Mouse (Mus musculus) ES-E14 (cell line): Measurements from ENCODE around the gene Plekha4. TPM values are rescaled to one million over a fixed set of nuclear protein-coding genes. Genes with fewer than 3 reads are reported as not detected.

Experiments used
- DNase-seq: peaks from one replicate; pipeline ENCODE4 v3.0.0-alpha.2; 2013; ENCODE audit warnings: low read depth, low spot score
- H3K27ac ChIP-seq: 2 replicates; pipeline ENCODE4 v1.5.1; 2012; ENCODE audit warnings: low read depth, mild to moderate bottlenecking, low read length, moderate library complexity, mixed read lengths; ENCODE audit not compliant: poor library complexity, insufficient read depth, severe bottlenecking
- H3K36me3 ChIP-seq: 2 replicates; pipeline ENCODE4 v1.6.1; 2012; ENCODE audit warnings: mild to moderate bottlenecking, low read length, moderate library complexity, mixed read lengths; ENCODE audit not compliant: control insufficient read depth, poor library complexity, insufficient read depth, severe bottlenecking
- H3K4me1 ChIP-seq, 2 experiments: fragments of 150-350 bp in 1 of 2; sonication (generic) in 1 of 2; 2 replicates each; pipeline ENCODE4 v1.6.1; 2012; ENCODE audit warnings: low read length in 2 of 2, mild to moderate bottlenecking in 1 of 2, mixed read lengths in 1 of 2; ENCODE audit not compliant: control insufficient read depth in 2 of 2, insufficient read depth in 2 of 2, poor library complexity in 1 of 2
- H3K4me3 ChIP-seq, 2 experiments: fragments of 150-350 bp in 1 of 2; sonication (generic) in 1 of 2; 2 replicates each; pipeline ENCODE4 v1.5.1; 2012; ENCODE audit warnings: low read length in 2 of 2, low read depth in 1 of 2, mild to moderate bottlenecking in 1 of 2, mixed read lengths in 1 of 2; ENCODE audit not compliant: insufficient read depth in 1 of 2, poor library complexity in 1 of 2, severe bottlenecking in 1 of 2
- H3K9ac ChIP-seq: 2 replicates; pipeline ENCODE4 v1.6.1; 2012; ENCODE audit warnings: low read depth, mild to moderate bottlenecking, low read length, mixed read lengths; ENCODE audit not compliant: poor library complexity, insufficient read depth, severe bottlenecking
- H3K9me3 ChIP-seq: fragments of 150-350 bp; sonication (generic); 2 replicates; pipeline ENCODE4 v1.6.1; 2012; ENCODE audit warnings: low read depth, mild to moderate bottlenecking, low read length; ENCODE audit not compliant: control insufficient read depth, insufficient read depth
- CHD2 ChIP-seq: IDR thresholded peaks from 2 replicates; pipeline ENCODE4 v1.6.1; 2014; ENCODE audit warnings: mild to moderate bottlenecking, low read depth, low read length, inconsistent platforms
- HCFC1 ChIP-seq: IDR thresholded peaks from 2 replicates; pipeline ENCODE4 v1.6.1; 2012; ENCODE audit warnings: low read length, inconsistent platforms, borderline replicate concordance; ENCODE audit not compliant: insufficient read depth
- MAFK ChIP-seq: IDR thresholded peaks from 2 replicates; pipeline ENCODE4 v1.6.1; 2014; ENCODE audit warnings: mild to moderate bottlenecking, low read depth, low read length, inconsistent platforms; ENCODE audit not compliant: insufficient read depth
- ZC3H11A ChIP-seq: IDR thresholded peaks from 2 replicates; pipeline ENCODE4 v1.6.1; 2012; ENCODE audit warnings: low read depth, mild to moderate bottlenecking, inconsistent platforms, low read length, borderline replicate concordance
- ZNF384 ChIP-seq: IDR thresholded peaks from 2 replicates; pipeline ENCODE4 v1.6.1; 2012; ENCODE audit warnings: low read depth, low read length, inconsistent platforms
- in situ Hi-C, 2 experiments: fragments of 600-800 bp; cut with MboI; formaldehyde crosslinking; loops; one replicate each; pipeline ENCODE4 v1.15.1; 2025; ENCODE audit warnings: low sequenced_read_pairs in 2 of 2, inconsistent platforms in 1 of 2; ENCODE audit not compliant: unreplicated experiment in 2 of 2
- total RNA-seq: library from RNA; depleted of rRNA; stranded (reverse); fragments of 300-350 nt; gene quantifications from 2 replicates; pipeline ENCODE4 v1.2.3, GENCODE M21; 2012

The Plekha4 gene
- total RNA-seq, 1 experiment: 17.8 TPM

GRCm38 (mm10) chr7:45538163-45539041 lies 12.3 kb downstream of the Plekha4 start:
- in situ Hi-C loops: no loop called here
- H3K27ac ChIP-seq: no peak overlapping the region

GRCm38 (mm10) chr7:45539095-45539494 lies 13.0 kb downstream of the Plekha4 start:
- no peak overlapping the region for H3K4me3 ChIP-seq
- H3K9me3 ChIP-seq: no peaks in the 10 kb centered on the region
- TF ChIP-seq HCFC1 (no peak), MAFK (no peak), ZNF384 (no peak), CHD2 (no peak), ZC3H11A (no peak)
- H3K9ac ChIP-seq: no peak overlapping the region
- in situ Hi-C loops: no loop called here
- no peak overlapping the region for H3K27ac ChIP-seq
- peaks cover 2 to 8% of the 10 kb centered on the region in 2 experiments; a peak in 2 of 4 replicates for H3K4me1 ChIP-seq
- H3K36me3 ChIP-seq: no peaks in the 10 kb centered on the region
- DNase-seq: no peak

More at GRCm38 (mm10) chr7:45538163-45539041, 12.3 kb downstream of the Plekha4 start:
- Histone ChIP-seq H3K4me1 (peaks cover 2 to 8% of the 10 kb centered on the region in 2 experiments; a peak in 2 of 4 replicates), H3K9ac (peak overlapping the region; percentile 74), H3K36me3 (no peaks in the 10 kb centered on the region), H3K4me3 (peak overlapping the region; percentile 81 to 87), H3K9me3 (no peaks in the 10 kb centered on the region)
- no peak for DNase-seq
- no peak for TF ChIP-seq CHD2
- peak; percentile 95 for TF ChIP-seq HCFC1

GRCm38 (mm10) chr7:45540213-45540612 lies 14.1 kb downstream of the Plekha4 start:
- no peaks in the 10 kb centered on the region for H3K9me3 ChIP-seq
- no peak overlapping the region for H3K27ac ChIP-seq
- TF ChIP-seq CHD2 (no peak), HCFC1 (no peak), MAFK (no peak), ZNF384 (no peak), ZC3H11A (no peak)
- no peak overlapping the region for H3K9ac ChIP-seq
- no peak overlapping the region for H3K4me3 ChIP-seq
- H3K4me1 ChIP-seq: peaks cover 2 to 4% of the 10 kb centered on the region in 2 experiments; a peak in 1 of 4 replicates
- no peaks in the 10 kb centered on the region for H3K36me3 ChIP-seq
- in situ Hi-C loops: no loop called here
- DNase-seq: no peak

DNA sequence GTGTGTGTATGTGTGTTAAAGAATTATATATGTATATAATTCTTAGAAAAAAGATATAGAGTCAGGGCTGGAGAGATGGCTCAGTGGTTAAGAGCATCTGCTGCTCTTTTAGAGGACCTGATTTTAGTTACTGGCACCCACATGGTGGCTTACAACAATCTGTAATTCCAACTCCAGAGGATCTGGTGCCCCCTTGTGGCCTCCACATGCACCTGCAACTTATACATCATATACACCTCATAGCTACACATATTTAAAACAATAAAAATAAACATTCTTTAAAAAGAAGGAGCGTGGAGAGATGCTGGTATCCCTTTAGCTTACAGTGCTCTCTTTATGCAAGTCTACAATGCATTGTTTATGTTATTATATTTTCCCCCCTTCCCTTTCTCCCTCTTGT lies 18.4 kb downstream of the Plekha4 start:
- no peak overlapping the region for H3K9ac ChIP-seq
- in situ Hi-C loops: no loop called here
- TF ChIP-seq ZNF384: no peak
- no peak for TF ChIP-seq MAFK
- TF ChIP-seq ZC3H11A: no peak
- TF ChIP-seq HCFC1: no peak
- no peak for TF ChIP-seq CHD2
- no peak for DNase-seq
- H3K4me1 ChIP-seq: peaks cover 0 to 11% of the 10 kb centered on the region in 2 experiments; a peak in 2 of 4 replicates
- no peak overlapping the region for H3K27ac ChIP-seq
- no peaks in the 10 kb centered on the region for H3K36me3 ChIP-seq
- H3K9me3 ChIP-seq: no peaks in the 10 kb centered on the region
- H3K4me3 ChIP-seq: no peak overlapping the region
